Mouse (Mus musculus): Measurements from ENCODE around the gene Plekha6. TPM values are rescaled to one million over a fixed set of nuclear protein-coding genes. Genes with fewer than 3 reads are reported as not detected.
"Not testable (repeated sequence)": the region's sequence is repeated elsewhere in the genome, so short reads cannot be mapped to it uniquely, and the experiment has no call there.

Plekha6 gene
- polyA plus RNA-seq, 1 experiment from 2014 or later: 15.0 TPM

DNA sequence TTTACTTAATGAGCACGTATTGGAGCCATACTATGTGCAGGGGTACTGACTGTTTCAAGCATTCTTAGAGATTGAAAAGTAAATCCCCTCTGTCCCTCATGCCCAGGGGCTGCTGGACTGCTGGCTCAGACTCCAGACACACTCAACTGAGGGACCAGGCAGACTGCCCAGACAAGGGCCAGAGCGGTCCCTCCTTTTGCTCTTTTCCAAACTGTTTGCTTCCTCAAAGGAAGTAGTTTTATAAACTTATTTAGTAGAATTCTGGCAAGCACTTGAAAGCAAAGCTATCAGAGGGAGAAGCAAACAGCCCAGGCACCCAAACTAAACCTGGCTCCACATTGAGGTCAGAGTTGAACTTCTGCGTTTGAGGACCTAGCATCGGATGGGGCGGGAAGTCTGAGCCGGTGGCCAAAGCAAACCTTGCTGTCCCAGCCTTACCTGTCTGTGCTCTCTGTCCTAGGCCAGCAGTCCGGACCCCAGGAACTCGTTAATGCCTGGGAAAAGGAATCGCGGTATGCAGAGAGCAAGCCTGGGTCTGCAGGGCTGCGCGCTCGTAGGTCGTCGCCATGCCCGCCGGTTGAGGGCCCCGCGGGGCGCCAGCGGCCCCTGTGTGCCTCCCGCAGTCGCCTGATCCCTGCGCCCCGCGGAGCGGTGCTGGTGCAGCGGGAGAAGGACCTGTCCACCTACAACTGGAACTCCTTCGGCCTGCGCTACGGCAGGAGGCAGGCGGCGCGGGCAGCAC, 165.1 kb downstream of the Plekha6 start:
- peaks cover 10% of the 10 kb centered on the region for H3K4me1 ChIP-seq (ENCODE audit: control insufficient read depth, insufficient read depth, low read depth, low read length)
- WGBS: 8% methylated on average over 34 of the region's 34 CpGs

GRCm38 (mm10) chr1:133329638-133329964, 165.6 kb downstream of the Plekha6 start:
- Histone ChIP-seq H3K36me3 (ENCODE audit: control insufficient read depth, insufficient read depth, low read length) (no peaks in the 10 kb centered on the region), H3K9me3 (ENCODE audit: control insufficient read depth, low read length) (no peaks in the 10 kb centered on the region), H3K9ac (ENCODE audit: low read depth, low read length) (peak overlapping the region; percentile 49), H3K27ac (ENCODE audit: low read depth, low read length) (no peak overlapping the region), H3K27me3 (replicated peaks; ENCODE audit: control insufficient read depth, insufficient read depth, low read length) (no peaks in the 10 kb centered on the region), H3K4me1 (ENCODE audit: control insufficient read depth, insufficient read depth, low read depth, low read length) (peaks cover 10% of the 10 kb centered on the region), H3K4me2 (ENCODE audit: low read length) (peak overlapping the region; percentile 57), H3K4me3 (ENCODE audit: low read length) (peak overlapping the region; percentile 24)
- no peak for ATAC-seq
- 29% methylated on average over 7 of the region's 7 CpGs for WGBS

More for the DNA sequence above, 165.1 kb downstream of the Plekha6 start:
- ATAC-seq: no peak
- H3K4me3 ChIP-seq (ENCODE audit: low read length): peak overlapping the region; percentile 24
- H3K27ac ChIP-seq (ENCODE audit: low read depth, low read length): no peak overlapping the region
- H3K27me3 ChIP-seq (replicated peaks; ENCODE audit: control insufficient read depth, insufficient read depth, low read length): no peaks in the 10 kb centered on the region
- peak overlapping the region; percentile 57 for H3K4me2 ChIP-seq (ENCODE audit: low read length)
- H3K36me3 ChIP-seq (ENCODE audit: control insufficient read depth, insufficient read depth, low read length): no peaks in the 10 kb centered on the region
- H3K9ac ChIP-seq (ENCODE audit: low read depth, low read length): peak overlapping the region; percentile 49
- no peaks in the 10 kb centered on the region for H3K9me3 ChIP-seq (ENCODE audit: control insufficient read depth, low read length)

DNA sequence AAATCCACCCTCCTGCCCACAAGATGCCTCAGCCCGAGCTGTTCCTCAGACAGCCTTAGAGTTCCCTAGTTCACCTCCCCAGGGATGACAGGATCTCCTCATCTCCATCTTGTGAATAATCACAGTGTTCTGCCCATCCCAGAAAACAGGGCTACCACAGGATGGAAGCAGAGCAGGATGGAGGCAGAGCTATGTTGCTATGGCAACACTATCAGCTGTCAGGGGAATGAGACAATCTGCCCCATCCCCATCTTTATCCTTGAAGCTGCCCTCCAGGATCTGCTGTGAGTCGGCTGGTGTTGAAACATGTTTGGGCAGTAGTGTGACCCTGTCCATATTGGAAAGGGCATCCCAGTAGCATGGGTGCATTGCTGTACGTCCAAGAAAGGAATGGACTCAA, 167.1 kb downstream of the Plekha6 start:
- Histone ChIP-seq H3K27me3 (replicated peaks; ENCODE audit: control insufficient read depth, insufficient read depth, low read length) (no peaks in the 10 kb centered on the region), H3K4me2 (ENCODE audit: low read length) (no peak overlapping the region; the same call in 1 of the 2 replicates), H3K4me1 (ENCODE audit: control insufficient read depth, insufficient read depth, low read depth, low read length) (peaks cover 10% of the 10 kb centered on the region), H3K9me3 (ENCODE audit: control insufficient read depth, low read length) (no peaks in the 10 kb centered on the region), H3K27ac (ENCODE audit: low read depth, low read length) (0 out of 2 replicates have a peak overlapping the region, but pooled peaks have one; percentile 44), H3K9ac (ENCODE audit: low read depth, low read length) (no peak overlapping the region), H3K36me3 (ENCODE audit: control insufficient read depth, insufficient read depth, low read length) (no peaks in the 10 kb centered on the region), H3K4me3 (ENCODE audit: low read length) (no peak overlapping the region)
- ATAC-seq: peak; percentile 84
- WGBS: 30% methylated on average over 3 of the region's 3 CpGs

DNA sequence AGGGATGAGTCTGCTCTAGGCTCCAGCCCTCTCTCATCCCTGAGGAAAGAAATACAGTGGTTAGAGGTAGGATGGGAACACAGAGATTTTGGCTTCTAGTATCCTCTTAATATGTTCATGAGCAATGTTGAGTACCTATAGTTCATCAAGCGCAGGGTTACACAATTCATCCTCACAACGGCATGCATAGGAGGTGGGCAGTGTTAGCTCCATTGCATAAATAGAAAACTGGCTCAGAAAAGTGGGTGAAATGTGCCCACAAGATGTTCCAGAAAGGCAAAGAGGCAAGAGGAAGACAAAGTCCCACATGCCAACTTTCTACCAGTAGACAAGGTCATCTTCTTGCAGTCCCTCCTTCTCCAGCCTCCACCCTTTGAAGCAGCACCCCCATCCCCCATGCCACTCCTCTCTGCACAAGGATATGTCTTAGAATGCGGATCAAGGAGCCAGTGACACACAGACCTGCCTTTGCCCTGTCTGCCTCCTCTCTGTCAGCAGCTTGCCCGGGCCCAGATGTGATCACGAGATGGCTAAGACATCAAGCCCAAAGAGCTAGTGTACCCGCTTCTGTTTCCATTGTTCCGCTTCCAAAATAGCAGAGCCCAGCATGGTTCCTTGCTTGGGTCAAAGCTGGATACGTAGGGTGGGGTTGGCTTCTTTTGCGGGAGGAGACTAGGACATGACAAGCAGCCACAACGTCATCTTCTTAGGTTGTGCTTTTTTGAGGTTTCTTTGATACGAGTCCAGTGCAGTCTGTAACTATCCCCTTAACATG, 168.8 kb downstream of the Plekha6 start:
- Histone ChIP-seq H3K27ac (ENCODE audit: low read depth, low read length) (no peak overlapping the region), H3K36me3 (ENCODE audit: control insufficient read depth, insufficient read depth, low read length) (no peaks in the 10 kb centered on the region), H3K9me3 (ENCODE audit: control insufficient read depth, low read length) (no peaks in the 10 kb centered on the region), H3K4me2 (ENCODE audit: low read length) (no peak overlapping the region), H3K4me1 (ENCODE audit: control insufficient read depth, insufficient read depth, low read depth, low read length) (peaks cover 10% of the 10 kb centered on the region), H3K27me3 (replicated peaks; ENCODE audit: control insufficient read depth, insufficient read depth, low read length) (no peaks in the 10 kb centered on the region), H3K4me3 (ENCODE audit: low read length) (no peak overlapping the region), H3K9ac (ENCODE audit: low read depth, low read length) (no peak overlapping the region)
- 90% methylated on average over 11 of the region's 11 CpGs for WGBS
- no peak for ATAC-seq

DNA sequence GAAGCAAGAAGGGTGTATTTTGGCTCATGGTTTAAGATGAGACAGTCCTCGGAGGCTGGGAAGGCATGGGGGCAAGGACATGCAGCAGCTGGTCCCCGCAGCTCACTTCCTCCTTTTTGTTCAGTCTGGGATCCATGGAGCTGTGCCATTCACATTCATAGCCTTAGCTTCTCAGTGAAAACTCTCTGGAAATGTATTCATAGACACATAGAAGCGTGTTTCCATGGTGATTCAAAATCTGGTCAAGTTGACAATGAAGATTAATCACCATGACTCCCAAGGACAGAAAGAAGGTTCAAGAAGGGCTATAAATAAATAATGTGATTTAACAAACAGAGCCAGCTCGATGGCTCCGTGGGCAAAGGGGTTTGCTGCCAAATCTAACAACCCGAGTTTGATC, 169.9 kb downstream of the Plekha6 start:
- H3K4me1 ChIP-seq (ENCODE audit: control insufficient read depth, insufficient read depth, low read depth, low read length): peaks cover 10% of the 10 kb centered on the region
- H3K4me3 ChIP-seq (ENCODE audit: low read length): no peak overlapping the region
- no peaks in the 10 kb centered on the region for H3K9me3 ChIP-seq (ENCODE audit: control insufficient read depth, low read length)
- WGBS: 54% methylated on average over 6 of the region's 6 CpGs
- no peak for ATAC-seq
- no peak overlapping the region for H3K9ac ChIP-seq (ENCODE audit: low read depth, low read length)
- H3K36me3 ChIP-seq (ENCODE audit: control insufficient read depth, insufficient read depth, low read length): no peaks in the 10 kb centered on the region
- H3K27ac ChIP-seq (ENCODE audit: low read depth, low read length): no peak overlapping the region
- no peak overlapping the region for H3K4me2 ChIP-seq (ENCODE audit: low read length)
- H3K27me3 ChIP-seq (replicated peaks; ENCODE audit: control insufficient read depth, insufficient read depth, low read length): no peaks in the 10 kb centered on the region

GRCm38 (mm10) chr1:133340403-133340802, 176.4 kb downstream of the Plekha6 start:
- not testable (repeated sequence) for H3K9me3 ChIP-seq (ENCODE audit: control insufficient read depth, low read length); ATAC-seq; H3K27me3 ChIP-seq (replicated peaks; ENCODE audit: control insufficient read depth, insufficient read depth, low read length); H3K27ac ChIP-seq (ENCODE audit: low read depth, low read length); H3K4me2 ChIP-seq (ENCODE audit: low read length); H3K36me3 ChIP-seq (ENCODE audit: control insufficient read depth, insufficient read depth, low read length); H3K4me3 ChIP-seq (ENCODE audit: low read length); H3K9ac ChIP-seq (ENCODE audit: low read depth, low read length); H3K4me1 ChIP-seq (ENCODE audit: control insufficient read depth, insufficient read depth, low read depth, low read length)
- WGBS: 68% methylated on average over 1 of the region's 1 CpGs

- ATAC-seq: no peak
- no peak overlapping the region for H3K9ac ChIP-seq (ENCODE audit: low read depth, low read length)
- no peaks in the 10 kb centered on the region for H3K36me3 ChIP-seq (ENCODE audit: control insufficient read depth, insufficient read depth, low read length)
- no peaks in the 10 kb centered on the region for H3K4me1 ChIP-seq (ENCODE audit: control insufficient read depth, insufficient read depth, low read depth, low read length)
- WGBS: 88% methylated on average over 2 of the region's 2 CpGs
- no peak overlapping the region for H3K27ac ChIP-seq (ENCODE audit: low read depth, low read length)
- H3K4me2 ChIP-seq (ENCODE audit: low read length): no peak overlapping the region
- H3K9me3 ChIP-seq (ENCODE audit: control insufficient read depth, low read length): no peaks in the 10 kb centered on the region
- no peak overlapping the region for H3K4me3 ChIP-seq (ENCODE audit: low read length)
- H3K27me3 ChIP-seq (replicated peaks; ENCODE audit: control insufficient read depth, insufficient read depth, low read length): no peaks in the 10 kb centered on the region
Observed at GRCm38 (mm10) chr1:133344357-133344756, 180.3 kb downstream of the Plekha6 start.

DNA sequence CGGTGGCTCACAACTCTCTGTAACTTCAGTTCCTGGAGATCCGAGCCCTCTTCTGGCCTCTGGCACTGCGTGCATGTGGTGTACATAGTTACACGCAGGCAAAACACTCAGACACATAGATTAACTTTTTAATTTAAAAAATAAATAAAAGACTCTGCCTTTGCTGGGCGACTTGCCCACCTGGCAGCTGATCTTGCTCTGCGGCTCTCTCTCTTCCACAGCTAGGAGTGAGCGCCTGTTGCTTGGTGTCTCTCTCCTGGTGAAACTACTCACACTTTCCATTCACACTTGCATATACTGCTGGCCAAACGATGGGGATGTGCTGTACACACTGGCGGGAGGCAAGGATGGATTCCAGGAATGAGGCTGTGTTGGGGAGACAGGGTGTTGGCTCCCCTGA, 182.5 kb downstream of the Plekha6 start:
- Histone ChIP-seq H3K4me3 (ENCODE audit: low read length) (no peak overlapping the region), H3K27me3 (replicated peaks; ENCODE audit: control insufficient read depth, insufficient read depth, low read length) (no peaks in the 10 kb centered on the region), H3K4me1 (ENCODE audit: control insufficient read depth, insufficient read depth, low read depth, low read length) (no peaks in the 10 kb centered on the region), H3K36me3 (ENCODE audit: control insufficient read depth, insufficient read depth, low read length) (no peaks in the 10 kb centered on the region), H3K4me2 (ENCODE audit: low read length) (no peak overlapping the region), H3K9me3 (ENCODE audit: control insufficient read depth, low read length) (no peaks in the 10 kb centered on the region), H3K9ac (ENCODE audit: low read depth, low read length) (no peak overlapping the region), H3K27ac (ENCODE audit: low read depth, low read length) (no peak overlapping the region)
- 87% methylated on average over 9 of the region's 9 CpGs for WGBS
- no peak for ATAC-seq

GRCm38 (mm10) chr1:133347226-133347625, 183.2 kb downstream of the Plekha6 start:
- 71% methylated on average over 3 of the region's 3 CpGs for WGBS
- no peaks in the 10 kb centered on the region for H3K27me3 ChIP-seq (replicated peaks; ENCODE audit: control insufficient read depth, insufficient read depth, low read length)
- no peak overlapping the region for H3K4me2 ChIP-seq (ENCODE audit: low read length)
- no peaks in the 10 kb centered on the region for H3K4me1 ChIP-seq (ENCODE audit: control insufficient read depth, insufficient read depth, low read depth, low read length)
- H3K9me3 ChIP-seq (ENCODE audit: control insufficient read depth, low read length): no peaks in the 10 kb centered on the region
- ATAC-seq: no peak
- no peak overlapping the region for H3K4me3 ChIP-seq (ENCODE audit: low read length)
- no peak overlapping the region for H3K27ac ChIP-seq (ENCODE audit: low read depth, low read length)
- no peak overlapping the region for H3K9ac ChIP-seq (ENCODE audit: low read depth, low read length)
- no peaks in the 10 kb centered on the region for H3K36me3 ChIP-seq (ENCODE audit: control insufficient read depth, insufficient read depth, low read length)

All from hindbrain, embryonic 16.5 days (tissue).